Mouse (Mus musculus): Measurements from ENCODE around the gene Gm10985.

Gene Gm10985

GRCm38 (mm10) chr3:53844786-53845185 is at the start of gene Gm10985:
TSS of gene Gm10985 (plus strand) at chr3:53845086.
- DNase-seq (ENCODE audit: low read depth, low spot score) = no peak

GRCm38 (mm10) chr3:53796933-53797332 is 48.0 kb upstream of the Gm10985 start:
- no peak for DNase-seq (ENCODE audit: low read depth, low spot score)

- no peak for DNase-seq (ENCODE audit: low read depth, low spot score)
Observed at GRCm38 (mm10) chr3:53799671-53800070, 45.2 kb upstream of the Gm10985 start.

GRCm38 (mm10) chr3:53813421-53813977 is 31.4 kb upstream of the Gm10985 start:
- DNase-seq (ENCODE audit: low read depth, low spot score) = no peak

DNA sequence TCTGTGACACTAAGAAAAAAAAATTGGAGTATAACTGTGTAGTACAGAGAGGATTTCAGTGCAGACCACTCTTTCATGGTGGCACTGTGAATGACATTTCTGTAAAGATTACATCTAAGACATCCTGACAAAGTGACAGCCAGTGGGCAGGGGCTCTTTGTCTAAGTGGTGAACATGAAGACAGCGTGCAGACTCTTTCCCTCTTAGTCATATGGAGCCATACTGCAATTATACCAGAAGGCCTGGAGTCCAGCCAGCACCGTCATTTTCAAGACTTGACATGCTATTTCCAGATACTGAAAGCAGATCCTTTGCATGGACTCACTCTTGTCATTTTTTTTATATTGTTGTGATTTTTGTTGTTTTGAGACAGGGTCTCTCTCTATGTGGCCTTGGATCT is 10.6 kb upstream of the Gm10985 start:
- peak; percentile 12 for DNase-seq (ENCODE audit: low read depth, low spot score)

DNA sequence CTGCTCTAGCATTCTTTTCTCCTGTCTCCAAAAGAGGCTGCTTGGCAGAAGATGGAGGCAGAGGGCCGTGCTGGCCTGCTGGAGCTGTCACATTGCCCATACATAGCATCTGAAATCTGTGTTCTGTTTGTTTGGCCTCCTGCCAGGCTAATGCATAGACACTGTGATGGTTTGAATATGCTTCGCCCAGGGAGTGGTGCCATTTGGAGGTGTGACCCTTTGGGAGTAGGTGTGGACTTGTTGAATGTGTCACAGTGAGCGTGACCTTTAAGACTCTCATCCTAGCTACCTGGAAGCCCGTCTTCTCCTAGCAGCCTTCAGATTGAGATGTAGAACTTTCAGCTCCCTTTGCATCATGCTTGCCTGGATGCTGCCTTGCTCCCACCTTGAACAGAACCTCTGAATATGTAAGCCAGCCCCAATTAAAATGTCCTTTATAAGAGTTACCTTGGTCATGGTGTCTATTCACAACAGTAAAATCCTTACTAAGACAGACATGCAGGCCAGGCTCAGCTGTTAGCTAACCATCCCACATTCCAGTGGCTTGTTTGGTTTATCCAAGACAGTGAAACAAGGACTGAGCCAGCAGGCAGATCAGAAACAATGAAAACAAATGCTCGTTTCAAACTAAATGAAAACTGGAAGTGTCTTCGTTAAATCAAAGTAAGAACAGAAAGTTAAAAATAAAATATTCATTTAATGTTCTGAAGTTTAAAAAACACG is 1.5 kb downstream of the Gm10985 start:
- no peak for DNase-seq (ENCODE audit: low read depth, low spot score)

- no peak for DNase-seq (ENCODE audit: low read depth, low spot score)
Observed at GRCm38 (mm10) chr3:53847726-53848125, 2.8 kb downstream of the Gm10985 start.

DNA sequence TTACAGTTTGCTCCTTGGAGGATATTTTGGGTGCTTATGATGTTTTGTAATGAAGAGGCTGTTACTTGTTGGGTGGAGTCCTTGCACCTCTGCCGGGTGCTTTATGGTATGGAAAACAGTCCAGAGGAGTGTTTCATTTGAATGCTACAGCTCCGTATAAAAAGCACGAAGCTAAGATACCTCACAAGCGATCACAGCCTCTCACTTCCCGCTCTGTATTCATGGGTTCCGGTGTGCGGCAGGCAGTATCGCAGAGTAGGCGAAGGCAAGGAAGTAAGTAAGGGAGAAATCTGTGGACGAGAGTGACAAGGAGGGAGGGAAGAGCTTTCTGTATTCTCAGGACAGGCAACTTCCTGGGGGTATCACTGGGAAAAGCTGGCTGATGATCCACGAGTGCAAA is 3.4 kb downstream of the Gm10985 start:
- no peak for DNase-seq (ENCODE audit: low read depth, low spot score)

- DNase-seq (ENCODE audit: low read depth, low spot score) = no peak
Observed at GRCm38 (mm10) chr3:53854261-53854660, 9.4 kb downstream of the Gm10985 start.

- no peak for DNase-seq (ENCODE audit: low read depth, low spot score)
Observed at GRCm38 (mm10) chr3:53854831-53855230, 9.9 kb downstream of the Gm10985 start.

GRCm38 (mm10) chr3:53863383-53864220 is 18.7 kb downstream of the Gm10985 start, which contains the start of gene Ufm1:
TSS of gene Ufm1 (minus strand) at chr3:53863830.
- peak; percentile 98 for DNase-seq (ENCODE audit: low read depth, low spot score)

DNA sequence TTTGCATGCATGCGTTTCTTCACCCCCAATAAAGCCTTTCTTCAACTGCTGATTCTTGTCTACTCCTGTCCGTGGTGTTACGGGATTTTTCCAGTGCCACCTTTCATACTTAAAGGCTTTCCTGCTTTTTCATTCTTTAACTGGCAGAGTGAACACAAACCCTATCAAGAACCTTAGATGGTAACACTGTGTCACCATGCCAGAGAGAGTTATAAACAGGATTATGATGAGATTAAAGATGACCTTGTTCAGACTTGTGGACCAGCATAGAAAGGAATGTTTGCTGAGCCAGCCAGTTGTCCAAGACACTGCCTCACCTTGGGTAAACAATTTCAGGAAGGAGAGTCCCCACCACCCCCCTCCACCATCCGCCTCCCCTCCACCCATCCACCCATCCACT is 23.3 kb downstream of the Gm10985 start:
- DNase-seq (ENCODE audit: low read depth, low spot score) = no peak

GRCm38 (mm10) chr3:53869263-53869662 is 24.4 kb downstream of the Gm10985 start:
- no peak for DNase-seq (ENCODE audit: low read depth, low spot score)

GRCm38 (mm10) chr3:53870482-53870881 is 25.6 kb downstream of the Gm10985 start:
- DNase-seq (ENCODE audit: low read depth, low spot score) = no peak

DNA sequence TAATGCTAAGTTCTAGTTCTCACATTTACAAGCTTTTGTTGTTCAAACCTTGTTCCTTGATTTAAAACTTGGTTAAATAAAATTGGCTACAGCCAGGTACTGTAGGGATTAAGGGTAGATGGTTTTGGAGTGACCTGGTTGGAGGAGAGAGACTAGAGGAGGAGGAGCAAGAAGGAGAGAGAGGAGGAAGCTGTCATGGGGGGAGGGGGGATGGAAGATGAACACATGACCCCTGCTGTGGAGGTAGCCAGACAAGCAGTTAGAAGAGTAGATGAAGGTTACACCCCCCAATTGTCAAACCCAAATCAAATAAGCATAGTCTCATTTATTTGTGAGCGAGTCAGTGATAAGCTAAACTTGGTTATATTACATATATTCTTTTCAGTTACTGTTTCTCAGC is 26.7 kb downstream of the Gm10985 start:
- no peak for DNase-seq (ENCODE audit: low read depth, low spot score)

GRCm38 (mm10) chr3:53890619-53891540 is 46.0 kb downstream of the Gm10985 start:
- DNase-seq (ENCODE audit: low read depth, low spot score) = no peak
